Mouse (Mus musculus) olfactory bulb, adult 2 months (tissue): ENCODE data around the gene Ash1l. TPM values are rescaled to one million over a fixed set of nuclear protein-coding genes. Genes with fewer than 3 reads are reported as not detected.

Source experiments
- H3K27ac ChIP-seq: fragments of 200-500 bp; 2 replicates; pipeline ENCODE4 v1.5.1; 2012; ENCODE audit warnings: low read depth, low read length; ENCODE audit not compliant: insufficient read depth
- H3K4me1 ChIP-seq: fragments of 200-500 bp; 2 replicates; pipeline ENCODE4 v1.6.1; 2012; ENCODE audit warnings: low read length; ENCODE audit not compliant: control insufficient read depth, insufficient read depth
- H3K4me3 ChIP-seq: fragments of 200-500 bp; 2 replicates; pipeline ENCODE4 v1.5.1; 2012; ENCODE audit warnings: mild to moderate bottlenecking, low read depth, low read length, moderate library complexity; ENCODE audit not compliant: insufficient read depth
- CTCF ChIP-seq: fragments of 200-500 bp; IDR thresholded peaks from 2 replicates; pipeline ENCODE4 v1.5.1; 2012; ENCODE audit warnings: low read depth, mild to moderate bottlenecking, low read length, moderate library complexity; ENCODE audit not compliant: insufficient read depth
- POLR2A ChIP-seq: fragments of 200-500 bp; IDR thresholded peaks from 2 replicates; pipeline ENCODE4 v1.6.1; 2012; ENCODE audit warnings: mild to moderate bottlenecking, low read depth, low read length, moderate library complexity; ENCODE audit not compliant: insufficient read depth
- WGBS: fragments of 180-500 bp; shearing (Covaris S2); methylation state at CpG from one replicate; pipeline ENCODE4 v1.1.7; 2018; 5-methylcytosine and 5-hydroxymethylcytosine counted together
- polyA plus RNA-seq: library from polyadenylated mRNA; stranded (reverse); fragments of >200 nt; gene quantifications from 2 replicates; pipeline ENCODE4 v1.2.4, GENCODE M21; 2012; ENCODE audit warnings: low replicate concordance; ENCODE audit not compliant: missing spikeins, insufficient read depth, insufficient read length

Ash1l gene
- polyA plus RNA-seq, 1 experiment: 107 TPM

GRCm38 (mm10) chr3:89108146-89108545 is 157.7 kb downstream of the Ash1l start:
- TF ChIP-seq POLR2A (no peak), CTCF (no peak)
- WGBS: 65% methylated on average over 1 of the region's 1 CpGs
- H3K4me1 ChIP-seq: no peaks in the 10 kb centered on the region
- no peak overlapping the region for H3K4me3 ChIP-seq
- H3K27ac ChIP-seq: no peak overlapping the region

GRCm38 (mm10) chr3:89113058-89113457 is 162.6 kb downstream of the Ash1l start:
- no peaks in the 10 kb centered on the region for H3K4me1 ChIP-seq
- no peak overlapping the region for H3K27ac ChIP-seq
- no peak overlapping the region for H3K4me3 ChIP-seq
- TF ChIP-seq POLR2A (no peak), CTCF (no peak)
- WGBS: 93% methylated on average over 4 of the region's 4 CpGs

GRCm38 (mm10) chr3:89115522-89115921 is 165.1 kb downstream of the Ash1l start:
- no peaks in the 10 kb centered on the region for H3K4me1 ChIP-seq
- no peak for TF ChIP-seq POLR2A
- TF ChIP-seq CTCF: no peak
- no peak overlapping the region for H3K4me3 ChIP-seq
- no peak overlapping the region for H3K27ac ChIP-seq
- WGBS: 13% methylated on average over 2 of the region's 2 CpGs

GRCm38 (mm10) chr3:89123313-89123712 is 172.9 kb downstream of the Ash1l start:
- Histone ChIP-seq H3K4me1 (no peaks in the 10 kb centered on the region), H3K4me3 (no peak overlapping the region), H3K27ac (no peak overlapping the region)
- no peak for TF ChIP-seq CTCF
- no peak for TF ChIP-seq POLR2A
- 81% methylated on average over 2 of the region's 2 CpGs for WGBS

- TF ChIP-seq POLR2A (no peak), CTCF (no peak)
- no peak overlapping the region for H3K4me3 ChIP-seq
- H3K27ac ChIP-seq: no peak overlapping the region
- no peaks in the 10 kb centered on the region for H3K4me1 ChIP-seq
- WGBS: 64% methylated on average over 3 of the region's 3 CpGs
Observed at GRCm38 (mm10) chr3:89124241-89124640, 173.8 kb downstream of the Ash1l start.

- TF ChIP-seq CTCF (no peak), POLR2A (no peak)
- H3K4me1 ChIP-seq: no peaks in the 10 kb centered on the region
- H3K4me3 ChIP-seq: no peak overlapping the region
- H3K27ac ChIP-seq: no peak overlapping the region
- 97% methylated on average over 3 of the region's 3 CpGs for WGBS
Observed at GRCm38 (mm10) chr3:89125981-89126380, 175.6 kb downstream of the Ash1l start.

Other genes with a start within 250 kb of the Ash1l start
- gene Rit1, start 233.8 kb upstream of the Ash1l start, polyA plus RNA-seq: not detected in 2 replicates
- 88.7 and 382 TPM in 2 replicates for gene Syt11, start 175.5 kb upstream of the Ash1l start, polyA plus RNA-seq
- gene Gon4l, start 115.4 kb upstream of the Ash1l start, polyA plus RNA-seq: not detected in 2 replicates
- gene Msto1, start 36.6 kb upstream of the Ash1l start, polyA plus RNA-seq: 208 TPM in 1 of 2 replicates, not detected in the other
- not detected in 2 replicates for gene Dap3, start 559 bp downstream of the Ash1l start, polyA plus RNA-seq
- not detected in 2 replicates for gene Rusc1, start 142.7 kb downstream of the Ash1l start, polyA plus RNA-seq
- gene Gm43738, start 150.5 kb downstream of the Ash1l start, polyA plus RNA-seq: not detected in 2 replicates
- gene Fdps, start 151.3 kb downstream of the Ash1l start, polyA plus RNA-seq: not detected in 2 replicates
- gene Pklr, start 185.5 kb downstream of the Ash1l start, polyA plus RNA-seq: not detected in 2 replicates
- not detected in 2 replicates for gene Hcn3, start 209.6 kb downstream of the Ash1l start, polyA plus RNA-seq
- gene Clk2, start 214.2 kb downstream of the Ash1l start, polyA plus RNA-seq: not detected in 2 replicates
- not detected in 2 replicates for gene Scamp3, start 226.9 kb downstream of the Ash1l start, polyA plus RNA-seq
- not detected in 2 replicates for gene Fam189b, start 232.5 kb downstream of the Ash1l start, polyA plus RNA-seq